ENCODE assay signal across 8 mouse cellular contexts in genomic region chr17:73174083-73174562, GRCm38 (mm10).
DNase-seq lines count a peak whose midpoint lies in the region; ATAC-seq and TF ChIP-seq lines count a peak whose summit lies in the region.

No protein-coding gene starts in this region.

- no peak overlapping the region for H3K4me3 ChIP-seq in MEL (ENCODE audit: control insufficient read depth in 1 of 2, insufficient read depth in 1 of 2, low read depth in 2 of 2, low read length in 2 of 2)
- H3K4me3 ChIP-seq in heart, embryonic 13.5 days, result no peak overlapping the region

- TF ChIP-seq POLR2A in MEL (IDR thresholded peaks at IDR 0.05; ENCODE audit: control insufficient read depth in 1 of 2, insufficient read depth in 1 of 2, low read depth in 1 of 2, low read length in 2 of 2, poor library complexity in 1 of 2), result no peak

- H3K36me3 ChIP-seq in MEL (ENCODE audit: control insufficient read depth in 1 of 2, insufficient read depth in 2 of 2, low read length in 2 of 2), result peaks cover 0 to 1% of the 10 kb centered on the region in 2 experiments; a peak in 1 of 4 replicates
- peaks cover 22% of the 10 kb centered on the region for H3K36me3 ChIP-seq in heart, embryonic 13.5 days

- ATAC-seq in heart, embryonic 13.5 days (ENCODE audit: extremely low read depth, insufficient number of reproducible peaks, low FRiP score, low TSS enrichment), result no peak
- ATAC-seq in megakaryocyte progenitor cell, adult 5-6 weeks (replicated peaks; ENCODE audit: poor library complexity), result peak; percentile 98

- H3K27ac ChIP-seq in MEL (ENCODE audit: control insufficient read depth, low read depth, low read length), result no peak overlapping the region
- H3K27ac ChIP-seq in heart, embryonic 13.5 days (replicated peaks), result peak overlapping the region; percentile 68

- peak; percentile 62 to 78 (median 63) for TF ChIP-seq CTCF in MEL (IDR thresholded peaks at IDR 0.05 in 2 of 3, conservative IDR thresholded peaks at IDR 0.05 in 1 of 3; ENCODE audit: control insufficient read depth in 1 of 3, insufficient read depth in 1 of 3, low read depth in 2 of 3, low read length in 3 of 3, poor library complexity in 1 of 3, severe bottlenecking in 1 of 3)

- peak; percentile 90 for DNase-seq in heart, adult 11 months
- DNase-seq in heart, postnatal 25 days (ENCODE audit: low spot score), result no peak
- DNase-seq in MEL (ENCODE audit: low read depth, low spot score), result peak; percentile 42
- DNase-seq in embryo, embryonic 10.5 days (ENCODE audit: low spot score), result peak; percentile 47
- DNase-seq in kidney, postnatal 10 days, result peak; percentile 79
- peak; percentile 51 to 77 for DNase-seq in spleen, postnatal 4 days (ENCODE audit: low spot score in 2 of 2)

- H3K4me1 ChIP-seq in MEL (ENCODE audit: control insufficient read depth in 1 of 2, insufficient read depth in 2 of 2, low read length in 2 of 2), result no peaks in the 10 kb centered on the region
- peaks cover 42% of the 10 kb centered on the region for H3K4me1 ChIP-seq in heart, embryonic 13.5 days

- no peak overlapping the region for H3K9ac ChIP-seq in MEL (ENCODE audit: control insufficient read depth, low read depth, low read length, poor library complexity, severe bottlenecking)
- no peak overlapping the region for H3K9ac ChIP-seq in heart, embryonic 13.5 days

- no peak overlapping the region; the same call in 1 of the 2 replicates for H3K4me2 ChIP-seq in heart, embryonic 13.5 days

- H3K9me3 ChIP-seq in MEL (replicated peaks; ENCODE audit: insufficient read depth, low read length), result no peaks in the 10 kb centered on the region
- H3K9me3 ChIP-seq in heart, embryonic 13.5 days, result 0 out of 2 replicates have a peak, but pooled peaks cover 3% of the 10 kb centered on the region

- 41% methylated on average over 5 of the region's 5 CpGs for WGBS in heart, embryonic 13.5 days

- intact Hi-C loops in heart, postnatal 25 days (cut with DNase I), result loop anchor here (10.0 kb wide), 1 partner anchor 541 kb away; the partner anchor contains the start of gene Galnt14

- no peaks in the 10 kb centered on the region for H3K79me2 ChIP-seq in MEL (ENCODE audit: control insufficient read depth, insufficient read depth, low read length, poor library complexity)

- TF ChIP-seq EP300 in MEL (IDR thresholded peaks at IDR 0.05; ENCODE audit: low read depth in 1 of 2, low read length in 2 of 2), result no peak

- H3K27me3 ChIP-seq in MEL (ENCODE audit: control insufficient read depth in 1 of 2, insufficient read depth in 2 of 2, low read length in 2 of 2), result no peaks in the 10 kb centered on the region
- H3K27me3 ChIP-seq in heart, embryonic 13.5 days (replicated peaks), result no peaks in the 10 kb centered on the region

- TF ChIP-seq RAD21 in MEL (IDR thresholded peaks at IDR 0.05; ENCODE audit: low read depth, low read length), result peak; percentile 36

TF ChIP-seq in MEL, 35 proteins besides CTCF, POLR2A, EP300 and RAD21:
- no peak for TF ChIP-seq TCF12 (IDR thresholded peaks at IDR 0.05; ENCODE audit: low read depth, low read length)
- no peak for TF ChIP-seq ZKSCAN1 (IDR thresholded peaks at IDR 0.05; ENCODE audit: low read depth, low read length)
- TF ChIP-seq SMC3 (IDR thresholded peaks at IDR 0.05; ENCODE audit: low read depth, low read length), result peak; percentile 63
TF ChIP-seq in MEL: peak in this region for 1.
